Mouse (Mus musculus): Measurements from ENCODE around the gene Lrig3.

The Lrig3 gene

GRCm38 (mm10) chr10:125965968-125966480, at the start of gene Lrig3:
Lrig3 (plus strand) TSS chr10:125966168.
- in situ Hi-C loops (cut with MboI; ENCODE audit: low pct_unique_long_range_greater_than_20kb in 1 of 2, low sequenced_read_pairs in 2 of 2, unreplicated experiment in 1 of 2), result no loop called here

GRCm38 (mm10) chr10:125916781-125917180, 49.2 kb upstream of the Lrig3 start:
- in situ Hi-C loops (cut with MboI; ENCODE audit: low pct_unique_long_range_greater_than_20kb in 1 of 2, low sequenced_read_pairs in 2 of 2, unreplicated experiment in 1 of 2), result no loop called here

- in situ Hi-C loops (cut with MboI; ENCODE audit: low pct_unique_long_range_greater_than_20kb in 1 of 2, low sequenced_read_pairs in 2 of 2, unreplicated experiment in 1 of 2), result no loop called here
These were observed 48.5 kb upstream of the Lrig3 start for GRCm38 (mm10) chr10:125917436-125917871.

- in situ Hi-C loops (cut with MboI; ENCODE audit: low pct_unique_long_range_greater_than_20kb in 1 of 2, low sequenced_read_pairs in 2 of 2, unreplicated experiment in 1 of 2), result no loop called here
These were observed 47.0 kb upstream of the Lrig3 start for GRCm38 (mm10) chr10:125918994-125919393.

GRCm38 (mm10) chr10:125921654-125922446, 44.1 kb upstream of the Lrig3 start:
- in situ Hi-C loops (cut with MboI; ENCODE audit: low pct_unique_long_range_greater_than_20kb in 1 of 2, low sequenced_read_pairs in 2 of 2, unreplicated experiment in 1 of 2), result no loop called here

GRCm38 (mm10) chr10:125929961-125930360, 36.0 kb upstream of the Lrig3 start:
- in situ Hi-C loops (cut with MboI; ENCODE audit: low pct_unique_long_range_greater_than_20kb in 1 of 2, low sequenced_read_pairs in 2 of 2, unreplicated experiment in 1 of 2), result no loop called here

- in situ Hi-C loops (cut with MboI; ENCODE audit: low pct_unique_long_range_greater_than_20kb in 1 of 2, low sequenced_read_pairs in 2 of 2, unreplicated experiment in 1 of 2), result no loop called here
These were observed 32.6 kb upstream of the Lrig3 start for GRCm38 (mm10) chr10:125933388-125933787.

GRCm38 (mm10) chr10:125934095-125934494, 31.9 kb upstream of the Lrig3 start:
- in situ Hi-C loops (cut with MboI; ENCODE audit: low pct_unique_long_range_greater_than_20kb in 1 of 2, low sequenced_read_pairs in 2 of 2, unreplicated experiment in 1 of 2), result no loop called here

GRCm38 (mm10) chr10:125937517-125938497, 28.2 kb upstream of the Lrig3 start:
- in situ Hi-C loops (cut with MboI; ENCODE audit: low pct_unique_long_range_greater_than_20kb in 1 of 2, low sequenced_read_pairs in 2 of 2, unreplicated experiment in 1 of 2), result no loop called here

- in situ Hi-C loops (cut with MboI; ENCODE audit: low pct_unique_long_range_greater_than_20kb in 1 of 2, low sequenced_read_pairs in 2 of 2, unreplicated experiment in 1 of 2), result no loop called here
These were observed 27.2 kb upstream of the Lrig3 start for GRCm38 (mm10) chr10:125938528-125939402.

- in situ Hi-C loops (cut with MboI; ENCODE audit: low pct_unique_long_range_greater_than_20kb in 1 of 2, low sequenced_read_pairs in 2 of 2, unreplicated experiment in 1 of 2), result no loop called here
These were observed 25.5 kb upstream of the Lrig3 start for GRCm38 (mm10) chr10:125940316-125941059.

- in situ Hi-C loops (cut with MboI; ENCODE audit: low pct_unique_long_range_greater_than_20kb in 1 of 2, low sequenced_read_pairs in 2 of 2, unreplicated experiment in 1 of 2), result no loop called here
These were observed 22.9 kb upstream of the Lrig3 start for GRCm38 (mm10) chr10:125943098-125943497.

- in situ Hi-C loops (cut with MboI; ENCODE audit: low pct_unique_long_range_greater_than_20kb in 1 of 2, low sequenced_read_pairs in 2 of 2, unreplicated experiment in 1 of 2), result no loop called here
These were observed 21.0 kb upstream of the Lrig3 start for GRCm38 (mm10) chr10:125944762-125945504.

GRCm38 (mm10) chr10:125948842-125949474, 17.0 kb upstream of the Lrig3 start:
- in situ Hi-C loops (cut with MboI; ENCODE audit: low pct_unique_long_range_greater_than_20kb in 1 of 2, low sequenced_read_pairs in 2 of 2, unreplicated experiment in 1 of 2), result no loop called here

GRCm38 (mm10) chr10:125951633-125952032, 14.3 kb upstream of the Lrig3 start:
- in situ Hi-C loops (cut with MboI; ENCODE audit: low pct_unique_long_range_greater_than_20kb in 1 of 2, low sequenced_read_pairs in 2 of 2, unreplicated experiment in 1 of 2), result no loop called here

GRCm38 (mm10) chr10:125954343-125954742, 11.6 kb upstream of the Lrig3 start:
- in situ Hi-C loops (cut with MboI; ENCODE audit: low pct_unique_long_range_greater_than_20kb in 1 of 2, low sequenced_read_pairs in 2 of 2, unreplicated experiment in 1 of 2), result no loop called here
